Comparison of ENCODE assay signal across 21 mouse cellular contexts in genomic region chr6:117330198-117330597, GRCm38 (mm10).
"Had no signal": no experiment of that assay in that cellular context is flagged by ENCODE, and none has a peak within 500 bp of the region (broad histone marks: within the 10 kb centered on the region; RNA-seq: fewer than 3 reads in every experiment).

No protein-coding gene starts in this region.

- H3K4me2 ChIP-seq: limb, embryonic 12.5 days; limb, embryonic 15.5 days; liver, embryonic 11.5 days; midbrain, embryonic 13.5 days; neural tube, embryonic 13.5 days; stomach, embryonic 15.5 days had no signal

- H3K9ac ChIP-seq: limb, embryonic 12.5 days; limb, embryonic 15.5 days; liver, embryonic 14.5 days; liver, postnatal 0 days; midbrain, embryonic 13.5 days; neural tube, embryonic 13.5 days; stomach, embryonic 15.5 days had no signal

- H3K27me3 ChIP-seq: limb, embryonic 12.5 days; limb, embryonic 15.5 days; megakaryocyte, embryonic 14.5 days; midbrain, embryonic 13.5 days; neural tube, embryonic 13.5 days; stomach, embryonic 15.5 days had no signal

- H3K4me3 ChIP-seq: limb, embryonic 12.5 days; limb, embryonic 15.5 days; megakaryocyte, embryonic 14.5 days; midbrain, embryonic 10.5 days; midbrain, embryonic 13.5 days; myocyte; neural tube, embryonic 13.5 days; stomach, embryonic 15.5 days had no signal

- H3K4me1 ChIP-seq: megakaryocyte, embryonic 14.5 days; stomach, embryonic 15.5 days had no signal

- H3K9me3 ChIP-seq: limb, embryonic 12.5 days; limb, embryonic 15.5 days; midbrain, embryonic 10.5 days; midbrain, embryonic 13.5 days; neural tube, embryonic 13.5 days; stomach, embryonic 15.5 days had no signal

- ATAC-seq: liver, postnatal 0 days; midbrain, embryonic 13.5 days; midbrain, embryonic 16.5 days had no signal

- H3K36me3 ChIP-seq: limb, embryonic 12.5 days; limb, embryonic 15.5 days; midbrain, embryonic 10.5 days; midbrain, embryonic 13.5 days; neural tube, embryonic 13.5 days; stomach, embryonic 15.5 days had no signal

- DNase-seq: kidney, adult 9 months; kidney, postnatal 14 days; kidney, postnatal 4 days; left cerebral cortex, postnatal 4 days; liver, postnatal 0 days; right cerebral cortex, postnatal 25 days; spleen, adult 18-20 months; thymus, adult 2 months; thymus, postnatal 14 days; thymus, postnatal 4 days had no signal

- H3K27ac ChIP-seq: limb, embryonic 12.5 days; limb, embryonic 15.5 days; liver, embryonic 14.5 days; midbrain, embryonic 13.5 days; neural tube, embryonic 13.5 days; stomach, embryonic 15.5 days had no signal
